Mouse (Mus musculus) brain, embryonic 14.5 days (tissue): ENCODE results near the gene Lef1. TPM values are rescaled to one million over a fixed set of nuclear protein-coding genes. Genes with fewer than 3 reads are reported as not detected.

Experiments
- DNase-seq: peaks from one replicate; pipeline ENCODE4 v3.0.0-alpha.2; 2011; ENCODE audit warnings: low read depth
- CTCF ChIP-seq: fragments of 200-500 bp; IDR thresholded peaks from 2 replicates; pipeline ENCODE4 v1.5.1; 2012; ENCODE audit warnings: inconsistent platforms, mild to moderate bottlenecking, moderate library complexity, borderline replicate concordance; ENCODE audit not compliant: insufficient read depth, insufficient read length; ENCODE audit errors: extremely low read depth
- POLR2A ChIP-seq: fragments of 200-500 bp; IDR thresholded peaks from 2 replicates; pipeline ENCODE4 v1.6.1; 2012; ENCODE audit warnings: mild to moderate bottlenecking, inconsistent platforms, borderline replicate concordance; ENCODE audit not compliant: poor library complexity, insufficient read depth, insufficient read length, severe bottlenecking; ENCODE audit errors: extremely low read depth
- polyA plus RNA-seq: library from polyadenylated mRNA; depleted of rRNA; stranded (reverse); fragments of >200 nt; gene quantifications from 2 replicates; pipeline ENCODE4 v1.2.3, GENCODE M21; 2012

Gene Lef1
- polyA plus RNA-seq, 1 experiment: 54.7 TPM

GRCm38 (mm10) chr3:131169161-131169560 lies 58.9 kb downstream of the Lef1 start:
- DNase-seq: no peak
- TF ChIP-seq POLR2A (no peak), CTCF (no peak)

- TF ChIP-seq CTCF (no peak), POLR2A (no peak)
- no peak for DNase-seq
These were observed 59.9 kb downstream of the Lef1 start for GRCm38 (mm10) chr3:131170099-131170643.

GRCm38 (mm10) chr3:131171292-131171960 lies 61.2 kb downstream of the Lef1 start:
- TF ChIP-seq CTCF (no peak), POLR2A (no peak)
- no peak for DNase-seq

- TF ChIP-seq CTCF (no peak), POLR2A (no peak)
- DNase-seq: no peak
These were observed 62.0 kb downstream of the Lef1 start for GRCm38 (mm10) chr3:131172293-131172692.

- TF ChIP-seq POLR2A (no peak), CTCF (no peak)
- peak; percentile 76 for DNase-seq
These were observed 70.7 kb downstream of the Lef1 start for GRCm38 (mm10) chr3:131181006-131181405.

- TF ChIP-seq CTCF (no peak), POLR2A (no peak)
- peak; percentile 85 for DNase-seq
These were observed 71.9 kb downstream of the Lef1 start for GRCm38 (mm10) chr3:131182158-131182557.

- no peak for DNase-seq
- no peak for TF ChIP-seq CTCF
- no peak for TF ChIP-seq POLR2A
These were observed 75.9 kb downstream of the Lef1 start for GRCm38 (mm10) chr3:131186193-131186592.

GRCm38 (mm10) chr3:131190239-131190638 lies 80.0 kb downstream of the Lef1 start:
- TF ChIP-seq POLR2A (no peak), CTCF (no peak)
- DNase-seq: no peak

- no peak for DNase-seq
- TF ChIP-seq CTCF (no peak), POLR2A (no peak)
These were observed 80.5 kb downstream of the Lef1 start for GRCm38 (mm10) chr3:131190671-131191367.

- no peak for TF ChIP-seq CTCF
- no peak for TF ChIP-seq POLR2A
- no peak for DNase-seq
These were observed 81.2 kb downstream of the Lef1 start for GRCm38 (mm10) chr3:131191454-131191853.

GRCm38 (mm10) chr3:131196050-131196449 lies 85.8 kb downstream of the Lef1 start:
- TF ChIP-seq POLR2A (no peak), CTCF (no peak)
- peak; percentile 61 for DNase-seq

GRCm38 (mm10) chr3:131196507-131197019 lies 86.3 kb downstream of the Lef1 start:
- TF ChIP-seq CTCF (no peak), POLR2A (no peak)
- peak; percentile 60 for DNase-seq

- TF ChIP-seq POLR2A: no peak
- TF ChIP-seq CTCF: no peak
- DNase-seq: no peak
These were observed 88.7 kb downstream of the Lef1 start for GRCm38 (mm10) chr3:131198991-131199390.
